Mouse (Mus musculus) spleen, embryonic (tissue): ENCODE results near the gene Prkcz.

Source experiments
- CTCF ChIA-PET: fragments of 350-600 bp; sonication (Branson Sonifier 250); formaldehyde crosslinking; loops from one replicate; lab custom pipeline; 2022; lab: Charles Lee

Prkcz gene

GRCm38 (mm10) chr4:155222841-155223593, 138.1 kb downstream of the Prkcz start:
- CTCF ChIA-PET: interaction anchor here (1.0 kb wide), 1 partner anchor 11 kb away, joined by 3 read pairs; no protein-coding TSS in a partner anchor

DNA sequence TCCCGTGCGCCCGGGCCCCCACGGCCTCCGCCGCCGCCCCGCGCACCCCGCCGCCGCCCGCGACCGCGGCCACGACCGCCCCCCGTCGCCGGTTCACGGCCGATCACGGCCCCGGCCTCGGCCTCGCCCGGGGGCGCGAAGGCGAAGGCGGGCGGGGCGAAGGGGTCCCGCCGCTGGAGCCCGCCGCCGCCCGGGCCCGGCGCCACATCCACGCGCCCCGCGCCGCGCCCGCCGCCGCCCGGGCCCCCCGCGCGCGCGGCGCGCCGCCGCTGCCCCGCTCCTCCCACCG, 138.7 kb downstream of the Prkcz start, which contains the start of gene Ski:
Gene Ski (minus strand): TSS at position 41 of the 289 bp plus-strand sequence.
- CTCF ChIA-PET: no interaction called here

GRCm38 (mm10) chr4:155221599-155222551, 139.3 kb downstream of the Prkcz start:
- CTCF ChIA-PET: no interaction called here

- CTCF ChIA-PET: interaction anchor here (0.6 to 0.9 kb wide), 3 partner anchors 28 to 390 kb away, joined by 3 to 9 read pairs (median 3); partner anchors contain the start of genes Faap20 and Pex10
Observed at GRCm38 (mm10) chr4:155221106-155221505, 140.1 kb downstream of the Prkcz start.

DNA sequence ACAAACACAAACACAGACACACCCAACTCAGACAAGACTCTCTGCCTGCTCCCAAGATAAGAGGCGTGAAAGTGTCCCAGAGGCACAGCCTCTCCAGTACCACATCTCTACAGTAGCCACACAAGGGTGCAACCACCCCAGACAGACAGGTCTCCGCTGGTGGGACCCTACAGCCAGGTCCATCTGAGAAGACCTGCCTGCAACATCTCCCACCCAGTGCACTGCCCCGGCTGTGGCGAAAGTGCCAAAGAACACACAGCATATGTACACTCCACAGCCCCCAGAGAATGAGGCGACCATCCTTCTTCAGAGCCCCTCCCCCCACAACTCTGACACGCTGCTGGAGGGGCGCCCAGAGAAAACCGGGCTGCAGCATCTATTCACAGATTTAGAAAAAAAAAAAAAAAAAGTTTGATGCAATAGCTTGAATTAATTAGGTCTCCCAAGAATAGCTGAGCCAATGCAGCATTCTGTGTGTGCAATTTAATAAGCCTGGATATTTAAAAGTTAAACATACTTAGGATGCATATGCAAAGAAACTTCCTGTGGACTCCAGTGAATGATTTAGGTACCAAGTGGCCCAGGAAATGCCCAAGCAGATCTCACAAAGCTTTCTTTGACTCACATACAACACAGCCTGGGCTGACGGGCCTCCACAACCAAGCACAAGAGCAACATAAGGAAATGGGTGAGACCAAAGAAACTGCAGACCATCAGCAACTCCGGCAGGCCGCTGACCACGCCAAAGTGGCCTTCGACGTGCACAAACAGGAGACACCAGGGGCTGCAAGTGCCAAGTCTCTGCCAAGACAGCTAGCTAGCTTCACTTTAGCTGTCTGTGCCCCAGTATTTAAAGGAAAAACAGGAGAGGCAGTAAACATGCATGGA, 140.7 kb downstream of the Prkcz start:
- CTCF ChIA-PET: interaction anchor here (0.6 to 0.9 kb wide), 3 partner anchors 29 to 390 kb away, joined by 3 to 9 read pairs (median 3); partner anchors contain the start of genes Faap20 and Pex10

GRCm38 (mm10) chr4:155219271-155220212, 141.6 kb downstream of the Prkcz start:
- CTCF ChIA-PET: no interaction called here

GRCm38 (mm10) chr4:155218104-155218732, 142.9 kb downstream of the Prkcz start:
- CTCF ChIA-PET: no interaction called here

- CTCF ChIA-PET: no interaction called here
Observed at GRCm38 (mm10) chr4:155217241-155218103, 143.7 kb downstream of the Prkcz start.

- CTCF ChIA-PET: no interaction called here
Observed at GRCm38 (mm10) chr4:155215773-155216630, 145.2 kb downstream of the Prkcz start.

GRCm38 (mm10) chr4:155215203-155215602, 146.0 kb downstream of the Prkcz start:
- CTCF ChIA-PET: no interaction called here

- CTCF ChIA-PET: no interaction called here
Observed at GRCm38 (mm10) chr4:155214793-155215192, 146.4 kb downstream of the Prkcz start.

DNA sequence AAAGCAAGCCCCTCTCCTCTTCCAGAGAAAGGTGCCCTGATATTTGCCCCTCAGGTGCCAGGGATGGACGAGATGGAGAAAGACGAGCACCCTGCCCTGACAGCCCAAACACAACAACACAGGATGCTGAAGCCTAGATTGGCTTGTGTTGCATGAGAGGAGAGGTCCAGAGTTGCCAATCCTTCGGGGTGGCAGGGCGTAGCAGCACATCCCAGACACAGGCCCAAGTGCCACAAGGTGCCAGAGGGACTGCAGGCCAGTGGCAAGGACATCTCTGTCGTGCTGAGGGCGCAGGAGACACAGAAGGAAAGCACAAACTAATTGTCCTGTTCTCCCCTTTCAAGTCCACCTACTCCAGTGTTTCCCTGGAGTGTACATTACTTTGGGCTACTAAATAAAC, 147.0 kb downstream of the Prkcz start:
- CTCF ChIA-PET: no interaction called here

DNA sequence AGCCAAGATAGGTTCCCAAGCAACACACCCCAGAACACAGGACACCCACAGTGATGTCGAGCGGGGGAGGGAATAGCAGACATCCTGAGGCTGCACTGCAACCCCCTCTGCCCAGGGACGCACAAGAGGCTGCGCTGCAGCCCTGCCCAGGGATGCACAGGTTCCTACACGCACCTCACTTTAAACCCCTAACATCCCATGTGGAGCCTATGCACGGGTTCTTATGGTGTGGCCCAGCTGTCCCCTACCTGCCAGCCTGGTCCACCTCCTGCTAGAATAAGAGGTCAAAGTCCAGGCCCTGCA, 147.5 kb downstream of the Prkcz start:
- CTCF ChIA-PET: no interaction called here

DNA sequence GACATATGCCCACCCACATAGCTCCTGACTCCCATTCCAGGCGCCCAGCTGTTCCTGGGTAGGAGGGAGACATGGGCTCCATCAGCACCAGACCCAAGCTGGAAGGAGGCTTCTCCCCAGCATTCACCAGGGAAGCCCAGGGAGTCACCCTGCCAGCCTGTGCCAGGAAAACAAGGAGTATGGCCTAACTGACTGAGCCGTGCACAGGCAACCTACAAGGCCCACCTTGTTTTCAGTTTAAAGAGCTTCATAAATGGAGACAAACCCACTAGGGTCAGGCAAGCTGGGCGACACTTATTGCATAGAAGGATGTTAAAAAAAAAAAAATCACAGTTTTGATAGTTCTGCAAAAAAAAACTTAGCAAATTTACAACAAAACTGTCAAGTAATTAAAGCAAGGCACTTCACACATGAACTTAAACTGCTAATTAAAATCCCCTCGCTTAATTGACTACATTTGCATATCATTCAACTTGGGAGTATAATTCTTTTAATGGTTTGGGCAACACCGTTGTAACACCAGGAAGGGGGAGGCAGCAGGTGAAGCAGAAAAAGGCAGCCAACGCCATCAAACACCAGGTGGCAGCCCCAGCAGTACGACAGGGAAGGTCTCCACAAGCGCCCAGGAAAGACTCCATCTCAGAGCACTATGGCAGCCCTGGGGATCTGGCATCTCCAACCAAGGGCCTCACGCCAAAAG, 148.0 kb downstream of the Prkcz start:
- CTCF ChIA-PET: no interaction called here
